Mouse (Mus musculus) embryonic facial prominence, embryonic 14.5 days (tissue): ENCODE data around the gene Nacc2. TPM values are rescaled to one million over a fixed set of nuclear protein-coding genes. Genes with fewer than 3 reads are reported as not detected.

Experiments
- ATAC-seq: fragments of 200-750 bp; cut with Nextera tagmentation; 2 replicates; pipeline ENCODE4 v1.8.0; 2017; ENCODE audit warnings: low read depth, moderate number of reproducible peaks, moderate TSS enrichment
- DNase-seq: peaks from one replicate; pipeline ENCODE4 v3.0.0-alpha.2; 2015; ENCODE audit warnings: low spot score
- H3K27ac ChIP-seq: fragments of 300-500 bp; sonication (generic); replicated peaks from 2 replicates; pipeline ENCODE4 v1.5.1; 2014; ENCODE audit warnings: low read depth, mild to moderate bottlenecking, low read length, moderate library complexity
- H3K27me3 ChIP-seq: fragments of 300-500 bp; sonication (generic); replicated peaks from 2 replicates; pipeline ENCODE4 v1.6.1; 2014; ENCODE audit warnings: low read length; ENCODE audit not compliant: control insufficient read depth, insufficient read depth
- H3K36me3 ChIP-seq: fragments of 300-500 bp; sonication (generic); 2 replicates; pipeline ENCODE4 v1.6.1; 2014; ENCODE audit warnings: low read length, mixed read lengths; ENCODE audit not compliant: control insufficient read depth, insufficient read depth
- H3K4me1 ChIP-seq: fragments of 300-500 bp; sonication (generic); 2 replicates; pipeline ENCODE4 v1.6.1; 2014; ENCODE audit warnings: antibody characterized with exemption, low read length; ENCODE audit not compliant: control insufficient read depth, insufficient read depth
- H3K4me2 ChIP-seq: fragments of 300-500 bp; sonication (generic); 2 replicates; pipeline ENCODE4 v1.6.1; 2014; ENCODE audit warnings: low read depth, mild to moderate bottlenecking, low read length, moderate library complexity, mixed read lengths
- H3K4me3 ChIP-seq: fragments of 300-500 bp; sonication (generic); 2 replicates; pipeline ENCODE4 v1.5.1; 2014; ENCODE audit warnings: low read depth, mild to moderate bottlenecking, low read length
- H3K9ac ChIP-seq: fragments of 300-500 bp; sonication (generic); 2 replicates; pipeline ENCODE4 v1.6.1; 2014; ENCODE audit warnings: low read depth, mild to moderate bottlenecking, low read length, moderate library complexity, mixed read lengths
- H3K9me3 ChIP-seq: fragments of 300-500 bp; sonication (generic); 2 replicates; pipeline ENCODE4 v1.6.1; 2016; ENCODE audit warnings: low read length; ENCODE audit not compliant: control insufficient read depth
- WGBS: fragments of 180-500 bp; shearing (Covaris S2); extraction: QIAGEN DNeasy Blood & Tissue Kit; methylation state at CpG from one replicate; pipeline ENCODE4 v1.1.7; 2014; 5-methylcytosine and 5-hydroxymethylcytosine counted together
- polyA plus RNA-seq: library from polyadenylated mRNA; unstranded; fragments of >200 nt; fragmentation: Nextera tagmentation; extraction: Ambion mirVana; gene quantifications from 2 replicates; pipeline ENCODE4 v1.2.1, GENCODE M21; 2014

Nacc2 gene
- polyA plus RNA-seq, 1 experiment from 2014 or later: 8.9 TPM

DNA sequence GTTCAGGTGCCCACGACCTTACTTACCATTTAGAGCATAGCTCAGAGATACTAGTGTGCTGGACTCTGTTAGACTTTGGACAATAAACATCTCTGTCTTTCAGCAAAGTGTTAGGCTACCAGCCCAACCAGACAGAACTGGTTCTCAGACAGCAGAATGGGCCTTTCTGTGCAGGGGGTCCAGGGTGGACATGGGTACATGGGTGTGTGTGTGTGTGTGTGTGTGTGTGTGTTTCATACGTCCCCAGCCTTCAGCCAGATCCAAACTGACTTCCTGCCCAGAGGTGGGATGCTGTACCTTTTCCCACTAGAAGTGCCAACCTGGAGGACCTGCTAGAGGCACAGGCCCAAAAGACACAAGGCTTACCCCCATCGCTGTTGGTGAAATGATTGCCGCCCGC, 23.8 kb downstream of the Nacc2 start:
- DNase-seq (no peak), ATAC-seq (no peak)
- H3K27ac ChIP-seq: no peak overlapping the region
- H3K36me3 ChIP-seq: no peaks in the 10 kb centered on the region
- H3K9me3 ChIP-seq: no peaks in the 10 kb centered on the region
- 72% methylated on average over 5 of the region's 5 CpGs for WGBS
- H3K27me3 ChIP-seq: no peaks in the 10 kb centered on the region
- peaks cover 6% of the 10 kb centered on the region; the same call in 1 of the 2 replicates for H3K4me1 ChIP-seq
- no peak overlapping the region for H3K4me3 ChIP-seq
- no peak overlapping the region for H3K4me2 ChIP-seq
- H3K9ac ChIP-seq: no peak overlapping the region

- Histone ChIP-seq H3K27ac (no peak overlapping the region), H3K27me3 (0 out of 2 replicates have a peak, but pooled peaks cover 2% of the 10 kb centered on the region), H3K4me2 (no peak overlapping the region), H3K4me3 (no peak overlapping the region), H3K36me3 (no peaks in the 10 kb centered on the region), H3K9me3 (no peaks in the 10 kb centered on the region), H3K4me1 (peaks cover 12% of the 10 kb centered on the region), H3K9ac (no peak overlapping the region)
- ATAC-seq (no peak), DNase-seq (no peak)
- 69% methylated on average over 7 of the region's 7 CpGs for WGBS
Observed at GRCm38 (mm10) chr2:26093897-26094296, 29.1 kb downstream of the Nacc2 start.

DNA sequence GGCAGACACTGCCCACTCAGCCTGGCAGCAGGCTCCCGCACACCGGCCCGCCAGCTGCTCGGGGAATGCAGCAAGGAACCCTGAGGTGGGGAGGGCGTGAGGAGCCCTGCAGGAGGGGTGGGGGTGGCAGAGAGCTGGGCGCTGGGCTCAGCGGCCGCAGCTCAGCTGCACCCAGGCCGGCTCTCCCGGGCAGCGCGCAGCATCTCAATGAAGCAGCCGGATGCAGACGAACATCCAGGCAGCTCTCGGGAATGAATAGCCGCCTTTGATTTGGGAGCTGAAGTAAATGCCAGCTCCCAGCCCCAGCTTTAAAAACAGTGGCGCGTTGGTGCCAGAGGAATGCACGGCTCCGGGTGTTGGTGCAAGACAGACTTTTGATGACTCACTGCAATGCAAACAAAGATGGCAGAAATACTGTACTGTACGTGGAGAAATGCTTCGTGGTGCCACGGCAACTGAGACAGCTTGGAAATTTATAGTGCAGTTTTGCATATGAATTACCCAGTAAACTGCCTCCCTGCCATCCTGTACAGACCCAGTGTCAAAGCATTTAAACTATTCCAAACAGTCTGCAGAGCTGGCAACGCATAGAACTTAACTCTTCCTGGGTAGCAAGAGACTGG, 31.1 kb downstream of the Nacc2 start:
- Histone ChIP-seq H3K27ac (peak overlapping the region; percentile 86), H3K36me3 (no peaks in the 10 kb centered on the region), H3K9me3 (no peaks in the 10 kb centered on the region), H3K4me1 (peaks cover 12% of the 10 kb centered on the region), H3K4me2 (peak overlapping the region; percentile 97), H3K9ac (peak overlapping the region; percentile 69), H3K4me3 (peak overlapping the region; percentile 63), H3K27me3 (peaks cover 2% of the 10 kb centered on the region; the same call in 1 of the 2 replicates)
- 1% methylated on average over 24 of the region's 24 CpGs for WGBS
- ATAC-seq (peak; percentile 75), DNase-seq (peak; percentile 81)

DNA sequence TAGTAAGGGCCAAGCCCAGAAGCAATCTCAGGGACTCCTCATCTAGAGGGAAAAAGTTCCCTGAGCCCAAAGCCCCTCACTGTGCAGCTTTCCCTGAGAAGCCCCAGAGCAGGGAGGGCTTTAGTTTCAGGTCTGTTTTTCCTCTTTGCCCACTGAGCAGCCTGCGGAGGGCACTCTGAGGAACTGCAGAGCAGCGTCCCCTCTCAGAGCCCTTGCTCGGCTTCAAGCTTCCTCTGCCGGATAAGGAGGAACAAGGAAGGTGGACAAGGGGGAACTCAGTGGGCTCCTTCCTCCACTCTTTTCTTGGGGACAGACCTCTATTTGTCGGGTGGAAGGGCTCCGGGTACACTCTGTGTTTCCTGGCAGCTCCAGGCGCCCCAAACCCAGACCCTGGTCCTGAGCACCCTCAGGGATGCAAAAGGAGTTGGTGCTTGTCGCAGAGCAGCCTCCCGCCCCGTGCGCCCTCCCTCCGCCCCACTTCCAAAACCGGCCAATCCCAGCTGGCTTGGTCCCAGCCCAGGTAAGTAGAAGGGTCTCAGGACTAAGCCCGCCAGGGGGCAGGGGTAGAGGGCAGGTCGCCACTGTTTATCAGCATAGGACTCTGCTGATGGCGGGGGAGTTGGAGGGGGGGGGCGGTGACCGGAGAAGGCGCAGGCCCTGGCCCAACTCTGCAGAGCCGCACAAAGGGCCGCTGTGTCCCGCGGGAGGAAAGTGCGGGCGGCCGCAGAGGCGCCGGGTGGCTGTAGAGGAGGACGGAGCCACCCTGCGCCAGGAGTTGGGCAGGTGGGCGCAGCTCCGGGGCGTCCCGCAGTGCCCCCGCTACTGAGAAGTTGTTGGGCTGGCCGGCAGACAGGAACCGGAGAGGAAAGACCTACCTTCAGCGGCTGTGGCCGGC, 31.9 kb downstream of the Nacc2 start:
- WGBS: under 1% methylated on average over 28 of the region's 39 CpGs

GRCm38 (mm10) chr2:26089005-26089404, 34.0 kb downstream of the Nacc2 start:
- no peak for ATAC-seq
- H3K27me3 ChIP-seq: peaks cover 2% of the 10 kb centered on the region; the same call in 1 of the 2 replicates
- 85% methylated on average over 2 of the region's 2 CpGs for WGBS

More for the DNA sequence above, 31.9 kb downstream of the Nacc2 start:
- Histone ChIP-seq H3K4me1 (peaks cover 12% of the 10 kb centered on the region), H3K4me2 (peak overlapping the region; percentile 97), H3K9ac (peak overlapping the region; percentile 69), H3K36me3 (no peaks in the 10 kb centered on the region), H3K9me3 (no peaks in the 10 kb centered on the region), H3K27me3 (peaks cover 2% of the 10 kb centered on the region; the same call in 1 of the 2 replicates), H3K27ac (peak overlapping the region; percentile 86), H3K4me3 (peak overlapping the region; percentile 63)
- peak; percentile 46 for ATAC-seq
- peak; percentile 25 for DNase-seq

GRCm38 (mm10) chr2:26086926-26087600, 36.0 kb downstream of the Nacc2 start:
- Histone ChIP-seq H3K27me3 (no peaks in the 10 kb centered on the region; the same call in 1 of the 2 replicates), H3K4me1 (peaks cover 5% of the 10 kb centered on the region), H3K4me3 (no peak overlapping the region), H3K9ac (no peak overlapping the region), H3K27ac (no peak overlapping the region), H3K9me3 (no peaks in the 10 kb centered on the region), H3K36me3 (no peaks in the 10 kb centered on the region), H3K4me2 (no peak overlapping the region)
- DNase-seq (no peak), ATAC-seq (no peak)
- 75% methylated on average over 4 of the region's 4 CpGs for WGBS

More at GRCm38 (mm10) chr2:26089005-26089404, 34.0 kb downstream of the Nacc2 start:
- no peak overlapping the region for H3K4me3 ChIP-seq
- peaks cover 12% of the 10 kb centered on the region for H3K4me1 ChIP-seq
- H3K36me3 ChIP-seq: no peaks in the 10 kb centered on the region
- H3K4me2 ChIP-seq: no peak overlapping the region
- H3K9me3 ChIP-seq: no peaks in the 10 kb centered on the region
- no peak for DNase-seq
- H3K9ac ChIP-seq: no peak overlapping the region
- no peak overlapping the region for H3K27ac ChIP-seq

- H3K4me1 ChIP-seq: no peaks in the 10 kb centered on the region
- H3K27ac ChIP-seq: no peak overlapping the region
- no peak for ATAC-seq
- no peaks in the 10 kb centered on the region for H3K36me3 ChIP-seq
- H3K9ac ChIP-seq: no peak overlapping the region
- WGBS: 92% methylated on average over 4 of the region's 4 CpGs
- no peak for DNase-seq
- H3K4me3 ChIP-seq: no peak overlapping the region
- H3K4me2 ChIP-seq: no peak overlapping the region
- no peaks in the 10 kb centered on the region for H3K9me3 ChIP-seq
- no peaks in the 10 kb centered on the region; the same call in 1 of the 2 replicates for H3K27me3 ChIP-seq
Observed at GRCm38 (mm10) chr2:26086505-26086904, 36.5 kb downstream of the Nacc2 start.

DNA sequence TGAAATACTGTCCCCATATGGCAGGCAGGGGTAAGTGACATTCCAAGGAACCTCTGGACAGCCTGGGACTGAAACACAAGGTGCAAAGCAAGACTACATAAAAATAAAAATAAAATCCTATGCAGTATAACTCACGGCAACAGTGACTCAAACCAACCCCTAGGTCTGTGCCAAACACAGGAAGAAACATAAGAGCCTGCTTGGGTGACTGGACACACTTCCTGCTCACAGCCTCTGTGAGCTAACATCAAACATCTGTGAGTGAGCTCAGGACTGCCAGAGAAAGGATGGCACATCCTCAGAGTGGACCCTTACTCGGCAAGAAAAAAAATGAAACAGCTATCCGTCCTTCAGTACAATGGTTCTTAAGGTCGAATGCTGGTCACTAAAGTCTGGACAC, 40.1 kb downstream of the Nacc2 start:
- no peak for DNase-seq
- Histone ChIP-seq H3K27ac (no peak overlapping the region), H3K4me2 (no peak overlapping the region), H3K36me3 (no peaks in the 10 kb centered on the region), H3K9me3 (no peaks in the 10 kb centered on the region), H3K4me1 (no peaks in the 10 kb centered on the region), H3K4me3 (no peak overlapping the region), H3K9ac (no peak overlapping the region), H3K27me3 (no peaks in the 10 kb centered on the region)
- WGBS: 69% methylated on average over 4 of the region's 4 CpGs
- no peak for ATAC-seq
